Mouse (Mus musculus): Measurements from ENCODE around the gene Ube2r2. TPM values are rescaled to one million over a fixed set of nuclear protein-coding genes. Genes with fewer than 3 reads are reported as not detected.

The Ube2r2 gene
- polyA plus RNA-seq, 1 experiment = 69.0 TPM

DNA sequence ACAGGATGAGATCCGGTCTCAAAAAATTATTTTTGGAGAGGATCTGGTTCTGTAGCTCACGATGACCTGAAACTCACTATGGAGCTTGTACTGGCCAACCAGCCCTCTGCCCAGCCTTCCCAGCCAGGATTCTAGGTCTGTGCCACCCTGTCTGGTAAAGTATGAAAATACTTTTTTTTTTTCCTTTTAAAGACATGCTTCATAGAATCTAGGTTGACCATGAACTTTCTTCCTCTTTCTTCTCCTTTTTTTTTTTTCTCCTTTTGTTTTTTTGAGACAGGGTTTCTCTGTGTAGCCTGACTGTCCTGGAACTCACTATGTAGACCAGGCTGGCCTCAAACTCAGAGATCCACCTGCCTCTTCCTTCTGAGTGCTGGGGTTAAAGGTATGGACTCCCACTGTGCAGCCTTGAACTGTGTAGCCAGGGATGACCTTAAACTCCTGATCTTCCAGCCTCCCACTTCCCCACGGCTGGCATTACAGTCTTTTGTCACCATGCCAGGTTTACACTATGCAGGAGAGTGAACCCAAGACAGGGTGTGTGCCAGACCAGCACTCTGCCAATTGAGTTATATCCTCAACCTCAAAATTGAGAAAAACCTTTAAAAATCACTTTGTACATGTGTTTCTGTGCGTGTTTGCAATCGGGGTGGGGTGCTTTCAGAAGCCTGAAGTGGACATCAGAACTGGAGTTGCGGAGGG is 4.8 kb downstream of the Ube2r2 start:
- Histone ChIP-seq H3K36me3 (ENCODE audit: control insufficient read depth, insufficient read depth) (peaks cover 17% of the 10 kb centered on the region), H3K79me2 (ENCODE audit: control insufficient read depth, insufficient read depth) (peaks cover 92% of the 10 kb centered on the region), H3K27me3 (ENCODE audit: control insufficient read depth, insufficient read depth, insufficient read length) (no peaks in the 10 kb centered on the region), H3K4me2 (ENCODE audit: low read depth) (no peak overlapping the region), H3K4me3 (no peak overlapping the region), H3ac (ENCODE audit: control insufficient read depth, insufficient read length) (no peak overlapping the region)
- TF ChIP-seq MYOG (IDR thresholded peaks at IDR 0.05; ENCODE audit: control insufficient read depth in 1 of 3, insufficient read depth in 1 of 3, insufficient read length in 2 of 3, low read depth in 2 of 3) (no peak), TCF12 (IDR thresholded peaks at IDR 0.05; ENCODE audit: insufficient read depth, poor library complexity, severe bottlenecking) (no peak), REST (IDR thresholded peaks at IDR 0.05; ENCODE audit: insufficient read depth, insufficient read length) (no peak), POLR2AphosphoS2 (IDR thresholded peaks at IDR 0.05; ENCODE audit: insufficient read length, low read depth) (no peak), MYOD1 (IDR thresholded peaks at IDR 0.05; ENCODE audit: control insufficient read depth in 1 of 3, insufficient read length in 2 of 3, low read depth in 2 of 3) (no peak), MAX (IDR thresholded peaks at IDR 0.05; ENCODE audit: low read depth) (no peak), POLR2A (IDR thresholded peaks at IDR 0.05; ENCODE audit: insufficient read length, low read depth) (no peak), USF1 (IDR thresholded peaks at IDR 0.05; ENCODE audit: low read depth) (no peak), TCF3 (IDR thresholded peaks at IDR 0.05; ENCODE audit: insufficient read length, low read depth) (no peak), SRF (IDR thresholded peaks at IDR 0.05; ENCODE audit: control insufficient read depth, insufficient read length, low read depth) (no peak), E2F4 (IDR thresholded peaks at IDR 0.05; ENCODE audit: insufficient read depth) (no peak), CEBPB (IDR thresholded peaks at IDR 0.05; ENCODE audit: insufficient read depth, poor library complexity, severe bottlenecking) (no peak)

DNA sequence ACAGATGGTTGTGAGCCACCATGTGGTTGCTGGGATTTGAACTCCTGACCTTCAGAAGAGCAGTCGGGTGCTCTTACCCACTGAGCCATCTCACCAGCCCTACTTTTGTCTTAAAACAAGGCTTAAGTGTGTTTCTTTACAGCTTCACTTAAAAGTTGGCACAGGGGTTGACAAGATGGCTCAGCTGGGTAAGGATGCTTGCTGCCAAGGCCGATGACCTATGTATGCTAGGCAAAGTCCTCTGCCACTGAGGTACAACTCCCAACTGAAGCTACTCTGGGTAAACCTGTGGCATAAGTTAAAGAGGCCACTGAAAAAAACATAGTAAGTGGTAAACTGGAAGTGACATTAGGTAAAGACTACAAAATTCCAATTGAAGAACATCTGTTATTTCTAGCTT is 7.1 kb downstream of the Ube2r2 start:
- Histone ChIP-seq H3K79me2 (ENCODE audit: control insufficient read depth, insufficient read depth) (peaks cover 99% of the 10 kb centered on the region), H3K4me3 (no peak overlapping the region), H3K36me3 (ENCODE audit: control insufficient read depth, insufficient read depth) (peaks cover 17% of the 10 kb centered on the region), H3K4me2 (ENCODE audit: low read depth) (no peak overlapping the region), H3K27me3 (ENCODE audit: control insufficient read depth, insufficient read depth, insufficient read length) (no peaks in the 10 kb centered on the region), H3ac (ENCODE audit: control insufficient read depth, insufficient read length) (no peak overlapping the region)
- TF ChIP-seq TCF3 (IDR thresholded peaks at IDR 0.05; ENCODE audit: insufficient read length, low read depth) (no peak), TCF12 (IDR thresholded peaks at IDR 0.05; ENCODE audit: insufficient read depth, poor library complexity, severe bottlenecking) (no peak), POLR2AphosphoS2 (IDR thresholded peaks at IDR 0.05; ENCODE audit: insufficient read length, low read depth) (no peak), POLR2A (IDR thresholded peaks at IDR 0.05; ENCODE audit: insufficient read length, low read depth) (no peak), MYOD1 (IDR thresholded peaks at IDR 0.05; ENCODE audit: control insufficient read depth in 1 of 3, insufficient read length in 2 of 3, low read depth in 2 of 3) (no peak), REST (IDR thresholded peaks at IDR 0.05; ENCODE audit: insufficient read depth, insufficient read length) (no peak), CEBPB (IDR thresholded peaks at IDR 0.05; ENCODE audit: insufficient read depth, poor library complexity, severe bottlenecking) (no peak), MAX (IDR thresholded peaks at IDR 0.05; ENCODE audit: low read depth) (no peak), USF1 (IDR thresholded peaks at IDR 0.05; ENCODE audit: low read depth) (no peak), MYOG (IDR thresholded peaks at IDR 0.05; ENCODE audit: control insufficient read depth in 1 of 3, insufficient read depth in 1 of 3, insufficient read length in 2 of 3, low read depth in 2 of 3) (no peak)

DNA sequence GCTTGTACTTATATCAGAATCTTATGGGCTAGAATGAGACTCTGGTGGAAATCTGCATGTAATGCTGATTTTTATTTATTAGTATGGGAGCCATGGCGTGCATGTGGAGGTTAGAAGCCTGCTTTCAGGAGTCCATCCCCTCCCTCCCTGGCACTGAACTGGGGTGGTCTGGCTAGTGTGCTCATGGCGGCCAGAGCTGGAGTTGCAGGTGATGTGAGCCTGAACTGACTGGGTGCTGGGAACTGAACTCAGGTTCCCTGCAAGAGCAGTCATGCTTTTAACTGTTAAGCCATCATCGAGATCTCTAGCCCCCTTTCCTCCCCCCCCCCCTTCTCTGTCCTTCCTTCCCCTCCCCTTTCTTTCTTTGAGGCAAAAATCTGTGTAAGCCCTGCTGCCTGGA is 14.3 kb downstream of the Ube2r2 start:
- H3K79me2 ChIP-seq (ENCODE audit: control insufficient read depth, insufficient read depth) = peaks cover 98% of the 10 kb centered on the region
- no peak overlapping the region for H3K4me2 ChIP-seq (ENCODE audit: low read depth)
- no peaks in the 10 kb centered on the region for H3K36me3 ChIP-seq (ENCODE audit: control insufficient read depth, insufficient read depth)
- no peaks in the 10 kb centered on the region for H3K27me3 ChIP-seq (ENCODE audit: control insufficient read depth, insufficient read depth, insufficient read length)
- TF ChIP-seq MAX (IDR thresholded peaks at IDR 0.05; ENCODE audit: low read depth) = no peak
- no peak for TF ChIP-seq SRF (IDR thresholded peaks at IDR 0.05; ENCODE audit: control insufficient read depth, insufficient read length, low read depth)
- TF ChIP-seq CEBPB (IDR thresholded peaks at IDR 0.05; ENCODE audit: insufficient read depth, poor library complexity, severe bottlenecking) = no peak
- no peak for TF ChIP-seq TCF3 (IDR thresholded peaks at IDR 0.05; ENCODE audit: insufficient read length, low read depth)
- no peak for TF ChIP-seq MYOG (IDR thresholded peaks at IDR 0.05; ENCODE audit: control insufficient read depth in 1 of 3, insufficient read depth in 1 of 3, insufficient read length in 2 of 3, low read depth in 2 of 3)
- TF ChIP-seq POLR2A (IDR thresholded peaks at IDR 0.05; ENCODE audit: insufficient read length, low read depth) = no peak
- no peak for TF ChIP-seq USF1 (IDR thresholded peaks at IDR 0.05; ENCODE audit: low read depth)
- TF ChIP-seq POLR2AphosphoS2 (IDR thresholded peaks at IDR 0.05; ENCODE audit: insufficient read length, low read depth) = no peak
- H3ac ChIP-seq (ENCODE audit: control insufficient read depth, insufficient read length) = no peak overlapping the region
- H3K4me3 ChIP-seq = no peak overlapping the region

DNA sequence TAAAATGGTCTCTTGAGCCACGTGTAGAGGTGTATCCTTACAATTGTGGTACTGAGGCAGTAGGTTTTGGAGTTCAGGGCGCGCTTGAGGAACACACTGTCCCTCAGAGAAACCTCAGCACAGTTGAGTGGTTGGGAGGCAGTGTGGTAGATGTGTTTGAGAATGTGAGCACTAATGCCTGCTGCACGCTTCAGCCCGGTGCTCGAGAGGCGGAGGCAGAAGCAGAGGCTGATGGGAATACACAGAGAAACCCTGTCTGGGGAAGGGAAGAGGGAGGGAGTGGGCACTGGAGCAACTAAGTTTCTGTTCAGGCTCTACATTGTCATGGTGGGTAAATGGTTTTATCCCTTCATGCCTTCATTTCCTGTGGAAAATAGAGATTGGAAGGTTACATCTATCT is 15.6 kb downstream of the Ube2r2 start:
- Histone ChIP-seq H3K79me2 (ENCODE audit: control insufficient read depth, insufficient read depth) (peaks cover 98% of the 10 kb centered on the region), H3ac (ENCODE audit: control insufficient read depth, insufficient read length) (no peak overlapping the region), H3K27me3 (ENCODE audit: control insufficient read depth, insufficient read depth, insufficient read length) (no peaks in the 10 kb centered on the region), H3K4me2 (ENCODE audit: low read depth) (no peak overlapping the region), H3K36me3 (ENCODE audit: control insufficient read depth, insufficient read depth) (no peaks in the 10 kb centered on the region), H3K4me3 (no peak overlapping the region)
- TF ChIP-seq E2F4 (IDR thresholded peaks at IDR 0.05; ENCODE audit: insufficient read depth) = no peak
- TF ChIP-seq MYOG (IDR thresholded peaks at IDR 0.05; ENCODE audit: control insufficient read depth in 1 of 3, insufficient read depth in 1 of 3, insufficient read length in 2 of 3, low read depth in 2 of 3) = no peak
- no peak for TF ChIP-seq REST (IDR thresholded peaks at IDR 0.05; ENCODE audit: insufficient read depth, insufficient read length)
- no peak for TF ChIP-seq POLR2AphosphoS2 (IDR thresholded peaks at IDR 0.05; ENCODE audit: insufficient read length, low read depth)
- no peak for TF ChIP-seq MAX (IDR thresholded peaks at IDR 0.05; ENCODE audit: low read depth)
- no peak for TF ChIP-seq TCF3 (IDR thresholded peaks at IDR 0.05; ENCODE audit: insufficient read length, low read depth)
- no peak for TF ChIP-seq CEBPB (IDR thresholded peaks at IDR 0.05; ENCODE audit: insufficient read depth, poor library complexity, severe bottlenecking)
- no peak for TF ChIP-seq TCF12 (IDR thresholded peaks at IDR 0.05; ENCODE audit: insufficient read depth, poor library complexity, severe bottlenecking)
- no peak for TF ChIP-seq MYOD1 (IDR thresholded peaks at IDR 0.05; ENCODE audit: control insufficient read depth in 1 of 3, insufficient read length in 2 of 3, low read depth in 2 of 3)
- TF ChIP-seq SRF (IDR thresholded peaks at IDR 0.05; ENCODE audit: control insufficient read depth, insufficient read length, low read depth) = no peak
- no peak for TF ChIP-seq POLR2A (IDR thresholded peaks at IDR 0.05; ENCODE audit: insufficient read length, low read depth)
- TF ChIP-seq USF1 (IDR thresholded peaks at IDR 0.05; ENCODE audit: low read depth) = no peak

All from myocyte (in vitro differentiated cells).